Mouse (Mus musculus): ENCODE results near the gene Gpatch8. TPM values are rescaled to one million over a fixed set of nuclear protein-coding genes. Genes with fewer than 3 reads are reported as not detected.

Gene Gpatch8
- polyA plus RNA-seq (2012; rRNA removed), result 34.5 and 36.3 TPM in 2 replicates

DNA sequence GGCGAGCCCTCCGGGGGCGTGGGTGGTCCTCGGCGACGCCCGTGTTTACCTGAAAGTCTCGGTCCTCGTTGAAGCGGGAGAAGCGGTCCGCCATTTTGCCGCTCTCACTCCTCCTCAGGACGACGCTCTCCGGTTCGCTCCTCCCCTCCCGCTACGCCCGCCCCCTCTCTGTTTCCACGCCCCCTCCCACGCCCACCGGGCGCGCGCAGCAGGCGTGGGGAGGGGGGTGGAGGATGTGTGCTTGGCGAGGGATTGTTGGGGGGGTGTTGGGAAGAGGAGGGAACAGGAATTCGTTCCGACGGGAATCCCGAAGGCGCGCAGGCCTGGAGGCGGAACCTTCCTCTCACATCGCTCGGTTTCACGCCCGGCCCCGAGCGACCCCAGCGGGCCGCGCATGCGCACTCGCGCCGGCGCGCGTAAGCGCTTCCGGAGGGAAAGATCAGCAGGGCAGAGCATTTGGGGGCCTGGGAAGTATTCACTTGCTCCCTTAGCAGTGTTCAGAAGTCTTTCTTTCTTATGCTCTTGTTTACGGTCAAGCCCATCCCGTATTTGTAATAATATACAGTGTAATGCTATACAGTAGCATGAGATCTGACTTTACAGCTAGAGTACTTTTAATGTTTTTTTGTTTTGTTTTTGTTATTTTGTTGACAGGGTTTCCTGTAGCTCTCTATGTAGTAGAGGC is at the start of gene Gpatch8:
Gene Gpatch8 (minus strand): TSS at position 362 of the 685 bp plus-strand sequence.
- Histone ChIP-seq H3K4me3 (ENCODE audit: control insufficient read depth, insufficient read depth, low read length) (peak within 1 kb of the TSS; percentile 87), H3K4me1 (replicated peaks; ENCODE audit: control insufficient read depth, insufficient read depth, low read length) (peaks cover 4% of the 10 kb centered on the region), H3K27ac (ENCODE audit: control insufficient read depth, insufficient read depth, low read length) (peak within 1 kb of the TSS; percentile 52; the same call in 1 of the 2 replicates), H3K27me3 (ENCODE audit: control insufficient read depth, insufficient read depth, low read length) (no peaks in the 10 kb centered on the region), H3K36me3 (ENCODE audit: control insufficient read depth, insufficient read depth, low read length) (no peaks in the 10 kb centered on the region)
- peak; percentile 49; the same call in 1 of the 2 replicates for TF ChIP-seq CTCF (IDR thresholded peaks at IDR 0.05; ENCODE audit: borderline replicate concordance, control insufficient read depth, extremely low read depth, insufficient read depth, low read length, poor library complexity)
- peak; percentile 69 for TF ChIP-seq POLR2A (IDR thresholded peaks at IDR 0.05; ENCODE audit: control insufficient read depth, extremely low read depth, insufficient read depth, low read length, poor library complexity)
- WGBS, result under 1% methylated on average over 50 of the region's 55 CpGs
- peak; percentile 86 for DNase-seq

DNA sequence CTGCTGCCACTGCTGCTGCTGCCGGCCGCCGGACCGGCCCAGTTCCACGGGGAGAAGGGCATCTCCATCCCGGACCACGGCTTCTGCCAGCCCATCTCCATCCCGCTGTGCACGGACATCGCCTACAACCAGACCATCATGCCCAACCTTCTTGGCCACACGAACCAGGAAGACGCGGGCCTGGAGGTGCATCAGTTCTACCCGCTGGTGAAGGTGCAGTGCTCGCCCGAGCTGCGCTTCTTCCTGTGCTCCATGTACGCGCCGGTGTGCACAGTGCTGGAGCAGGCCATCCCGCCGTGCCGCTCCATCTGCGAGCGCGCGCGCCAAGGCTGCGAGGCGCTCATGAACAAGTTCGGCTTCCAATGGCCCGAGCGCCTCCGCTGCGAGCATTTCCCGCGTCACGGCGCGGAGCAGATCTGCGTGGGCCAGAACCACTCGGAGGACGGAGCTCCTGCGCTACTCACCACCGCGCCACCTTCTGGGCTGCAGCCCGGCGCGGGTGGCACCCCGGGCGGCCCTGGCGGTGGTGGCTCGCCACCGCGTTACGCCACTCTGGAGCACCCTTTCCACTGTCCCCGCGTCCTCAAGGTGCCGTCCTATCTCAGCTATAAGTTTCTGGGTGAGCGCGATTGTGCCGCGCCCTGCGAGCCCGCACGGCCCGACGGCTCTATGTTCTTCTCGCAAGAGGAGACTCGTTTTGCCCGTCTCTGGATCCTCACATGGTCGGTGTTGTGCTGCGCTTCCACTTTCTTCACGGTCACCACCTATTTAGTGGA is 48.8 kb upstream of the Gpatch8 start:
- WGBS, result 2% methylated on average over 74 of the region's 74 CpGs
- Histone ChIP-seq H3K4me1 (replicated peaks; ENCODE audit: control insufficient read depth, insufficient read depth, low read length) (no peaks in the 10 kb centered on the region), H3K27me3 (ENCODE audit: control insufficient read depth, insufficient read depth, low read length) (peaks cover 6% of the 10 kb centered on the region), H3K27ac (ENCODE audit: control insufficient read depth, insufficient read depth, low read length) (no peak overlapping the region), H3K4me3 (ENCODE audit: control insufficient read depth, insufficient read depth, low read length) (no peak overlapping the region), H3K36me3 (ENCODE audit: control insufficient read depth, insufficient read depth, low read length) (no peaks in the 10 kb centered on the region)
- DNase-seq, result no peak
- TF ChIP-seq CTCF (IDR thresholded peaks at IDR 0.05; ENCODE audit: borderline replicate concordance, control insufficient read depth, extremely low read depth, insufficient read depth, low read length, poor library complexity) (no peak), POLR2A (IDR thresholded peaks at IDR 0.05; ENCODE audit: control insufficient read depth, extremely low read depth, insufficient read depth, low read length, poor library complexity) (no peak)

DNA sequence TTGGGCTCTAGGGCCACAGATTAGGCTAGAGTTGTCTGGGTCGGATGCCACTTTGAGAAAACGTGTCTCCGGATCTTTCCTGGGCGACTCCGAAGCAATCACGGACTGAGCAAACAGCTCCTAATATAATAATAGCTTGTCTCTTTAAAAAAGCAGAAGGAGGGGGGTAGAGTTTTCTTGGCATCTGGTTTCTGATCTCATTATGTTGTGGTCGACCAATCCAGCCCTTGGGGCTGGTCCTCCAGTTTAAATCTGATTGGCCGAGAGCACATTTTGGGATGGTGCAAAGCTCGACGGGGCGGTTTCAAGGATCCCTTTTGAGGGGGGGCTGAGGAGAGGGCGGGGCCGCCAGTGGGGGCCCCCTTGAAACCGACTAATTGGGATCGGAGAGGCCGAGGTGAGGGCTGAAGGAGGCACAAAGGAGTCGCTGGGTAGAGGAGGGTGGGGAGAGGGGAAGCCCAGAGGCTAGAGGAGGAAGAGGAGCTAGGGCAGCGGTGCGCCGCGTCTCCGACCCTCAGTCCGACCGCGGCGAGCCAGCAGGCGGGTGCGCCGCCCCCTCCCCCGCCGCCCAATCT is 47.9 kb upstream of the Gpatch8 start, which contains the start of gene Fzd2:
Gene Fzd2 (plus strand): TSS at position 387 of the 575 bp plus-strand sequence.
- Histone ChIP-seq H3K27me3 (ENCODE audit: control insufficient read depth, insufficient read depth, low read length) (peaks cover 6% of the 10 kb centered on the region), H3K4me3 (ENCODE audit: control insufficient read depth, insufficient read depth, low read length) (peak within 1 kb of the TSS; percentile 22; the same call in 1 of the 2 replicates), H3K4me1 (replicated peaks; ENCODE audit: control insufficient read depth, insufficient read depth, low read length) (no peaks in the 10 kb centered on the region), H3K27ac (ENCODE audit: control insufficient read depth, insufficient read depth, low read length) (no peak within 1 kb of the TSS), H3K36me3 (ENCODE audit: control insufficient read depth, insufficient read depth, low read length) (no peaks in the 10 kb centered on the region)
- DNase-seq, result no peak
- TF ChIP-seq CTCF (IDR thresholded peaks at IDR 0.05; ENCODE audit: borderline replicate concordance, control insufficient read depth, extremely low read depth, insufficient read depth, low read length, poor library complexity) (no peak), POLR2A (IDR thresholded peaks at IDR 0.05; ENCODE audit: control insufficient read depth, extremely low read depth, insufficient read depth, low read length, poor library complexity) (no peak)
- 1% methylated on average over 30 of the region's 31 CpGs for WGBS

DNA sequence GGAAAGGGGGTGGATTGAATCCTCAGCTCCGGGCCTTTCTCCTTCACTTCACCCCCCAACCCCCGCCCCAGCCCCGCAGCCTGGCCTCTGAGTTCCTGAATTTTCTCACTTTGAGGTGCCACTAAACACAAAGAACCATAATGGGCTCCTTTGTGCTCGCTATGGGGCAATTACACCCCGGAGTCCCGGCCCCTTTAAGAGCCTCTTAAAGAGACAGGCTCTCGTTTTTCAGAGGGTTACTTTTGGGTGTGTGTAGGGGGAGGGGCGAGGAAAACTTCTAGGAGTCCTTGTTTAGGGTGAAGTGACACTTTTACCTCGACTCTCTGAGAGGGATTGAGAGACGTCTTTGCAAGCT is 47.3 kb upstream of the Gpatch8 start:
- WGBS, result 2% methylated on average over 10 of the region's 10 CpGs
- no peak for TF ChIP-seq POLR2A (IDR thresholded peaks at IDR 0.05; ENCODE audit: control insufficient read depth, extremely low read depth, insufficient read depth, low read length, poor library complexity)
- TF ChIP-seq CTCF (IDR thresholded peaks at IDR 0.05; ENCODE audit: borderline replicate concordance, control insufficient read depth, extremely low read depth, insufficient read depth, low read length, poor library complexity), result no peak
- H3K4me3 ChIP-seq (ENCODE audit: control insufficient read depth, insufficient read depth, low read length), result no peak overlapping the region
- no peaks in the 10 kb centered on the region for H3K36me3 ChIP-seq (ENCODE audit: control insufficient read depth, insufficient read depth, low read length)
- H3K4me1 ChIP-seq (replicated peaks; ENCODE audit: control insufficient read depth, insufficient read depth, low read length), result no peaks in the 10 kb centered on the region
- no peak overlapping the region for H3K27ac ChIP-seq (ENCODE audit: control insufficient read depth, insufficient read depth, low read length)
- peaks cover 6% of the 10 kb centered on the region for H3K27me3 ChIP-seq (ENCODE audit: control insufficient read depth, insufficient read depth, low read length)
- no peak for DNase-seq

DNA sequence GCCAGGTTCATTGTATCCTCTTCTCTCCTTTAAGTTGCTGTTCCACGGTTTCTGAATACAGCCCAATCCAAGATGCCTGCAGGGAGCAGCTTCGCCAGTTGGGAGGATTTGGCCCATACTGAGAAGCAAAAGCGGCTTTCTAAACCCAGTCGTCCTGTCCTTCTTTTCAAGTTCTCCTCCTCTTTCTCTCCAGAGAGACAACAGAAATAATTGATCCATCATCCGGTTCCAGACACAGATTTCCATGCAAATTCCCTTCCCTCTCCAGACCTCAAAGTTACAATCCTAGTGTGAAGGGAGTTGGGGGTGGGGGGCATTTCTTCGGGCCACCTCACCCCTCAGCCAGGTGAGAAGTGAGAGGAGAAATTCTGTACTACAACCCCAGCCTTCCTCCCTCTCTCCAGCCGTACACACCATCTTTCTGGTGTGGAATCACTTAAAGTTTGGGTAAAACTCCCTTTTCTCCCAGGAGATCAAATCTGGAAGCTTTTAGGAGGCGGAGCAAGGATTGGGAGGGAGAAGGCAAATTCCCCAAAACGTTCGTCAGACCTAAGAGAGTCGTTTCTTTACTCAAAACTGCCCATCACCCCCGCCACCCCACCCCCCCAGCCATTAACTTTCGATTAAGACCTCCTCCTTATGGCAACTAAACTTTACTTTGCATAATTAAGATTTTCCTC is 46.8 kb upstream of the Gpatch8 start:
- DNase-seq, result no peak
- Histone ChIP-seq H3K4me3 (ENCODE audit: control insufficient read depth, insufficient read depth, low read length) (no peak overlapping the region), H3K27ac (ENCODE audit: control insufficient read depth, insufficient read depth, low read length) (no peak overlapping the region), H3K27me3 (ENCODE audit: control insufficient read depth, insufficient read depth, low read length) (peaks cover 6% of the 10 kb centered on the region), H3K36me3 (ENCODE audit: control insufficient read depth, insufficient read depth, low read length) (no peaks in the 10 kb centered on the region), H3K4me1 (replicated peaks; ENCODE audit: control insufficient read depth, insufficient read depth, low read length) (no peaks in the 10 kb centered on the region)
- WGBS, result 28% methylated on average over 13 of the region's 13 CpGs
- TF ChIP-seq CTCF (IDR thresholded peaks at IDR 0.05; ENCODE audit: borderline replicate concordance, control insufficient read depth, extremely low read depth, insufficient read depth, low read length, poor library complexity), result no peak
- no peak for TF ChIP-seq POLR2A (IDR thresholded peaks at IDR 0.05; ENCODE audit: control insufficient read depth, extremely low read depth, insufficient read depth, low read length, poor library complexity)

DNA sequence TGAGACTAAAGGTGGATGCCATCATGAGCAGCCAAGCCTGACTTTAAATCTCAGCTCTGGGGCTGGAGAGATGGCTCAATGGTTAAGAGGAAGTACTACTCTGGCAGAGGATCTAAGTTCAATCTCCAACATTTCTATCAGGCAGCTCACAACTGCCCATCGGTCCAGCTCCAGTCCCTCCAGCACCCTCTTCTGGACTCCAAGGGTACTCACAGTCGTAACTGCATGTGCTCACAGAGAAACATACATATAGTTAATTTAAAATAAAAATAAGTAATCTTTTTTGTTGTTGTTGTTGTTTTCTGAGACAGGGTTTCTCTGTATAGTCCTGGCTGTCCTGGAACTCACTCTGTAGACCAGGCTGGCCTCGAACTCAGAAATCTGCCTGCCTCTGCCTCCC is 43.7 kb upstream of the Gpatch8 start:
- no peak overlapping the region for H3K4me3 ChIP-seq (ENCODE audit: control insufficient read depth, insufficient read depth, low read length)
- no peaks in the 10 kb centered on the region for H3K4me1 ChIP-seq (replicated peaks; ENCODE audit: control insufficient read depth, insufficient read depth, low read length)
- H3K27ac ChIP-seq (ENCODE audit: control insufficient read depth, insufficient read depth, low read length), result no peak overlapping the region
- WGBS, result 83% methylated on average over 3 of the region's 3 CpGs
- peaks cover 4% of the 10 kb centered on the region; the same call in 1 of the 2 replicates for H3K27me3 ChIP-seq (ENCODE audit: control insufficient read depth, insufficient read depth, low read length)
- DNase-seq, result no peak
- H3K36me3 ChIP-seq (ENCODE audit: control insufficient read depth, insufficient read depth, low read length), result no peaks in the 10 kb centered on the region
- TF ChIP-seq POLR2A (IDR thresholded peaks at IDR 0.05; ENCODE audit: control insufficient read depth, extremely low read depth, insufficient read depth, low read length, poor library complexity), result no peak
- TF ChIP-seq CTCF (IDR thresholded peaks at IDR 0.05; ENCODE audit: borderline replicate concordance, control insufficient read depth, extremely low read depth, insufficient read depth, low read length, poor library complexity), result no peak
